Mouse (Mus musculus) myocyte (in vitro differentiated cells): ENCODE measurements at regions not wholly inside any gene's neighbourhood (a gene's known extent, or its start where the extent isn't known, plus 50 kb on each side); places are given as distances from the start of the nearest gene placed in this dataset.

Source experiments
- H3K27me3 ChIP-seq: one replicate; pipeline ENCODE4 v1.6.1; 2011; ENCODE audit not compliant: control insufficient read depth, insufficient read depth, insufficient read length
- H3K36me3 ChIP-seq: one replicate; pipeline ENCODE4 v1.6.1; 2011; ENCODE audit not compliant: control insufficient read depth, insufficient read depth
- H3K4me2 ChIP-seq: one replicate; pipeline ENCODE4 v1.6.1; 2011; ENCODE audit warnings: low read depth, control low read depth
- H3K4me3 ChIP-seq: one replicate; pipeline ENCODE4 v1.5.1; 2011; ENCODE audit warnings: mild to moderate bottlenecking, control low read depth, moderate library complexity
- H3K79me2 ChIP-seq: one replicate; pipeline ENCODE4 v1.6.1; 2011; ENCODE audit not compliant: control insufficient read depth, insufficient read depth
- H3ac ChIP-seq: one replicate; pipeline ENCODE4 v1.6.1; 2011; ENCODE audit not compliant: control insufficient read depth, insufficient read length
- CEBPB ChIP-seq: IDR thresholded peaks from 2 replicates; pipeline ENCODE4 v1.6.1; 2011; ENCODE audit warnings: mild to moderate bottlenecking, moderate library complexity; ENCODE audit not compliant: poor library complexity, insufficient read depth, severe bottlenecking
- E2F4 ChIP-seq: IDR thresholded peaks from one replicate; pipeline ENCODE4 v1.6.1; 2011; ENCODE audit warnings: mild to moderate bottlenecking, control low read depth, moderate library complexity; ENCODE audit not compliant: insufficient read depth
- MAX ChIP-seq: IDR thresholded peaks from one replicate; pipeline ENCODE4 v1.6.1; 2011; ENCODE audit warnings: low read depth, mild to moderate bottlenecking, control low read depth
- MYOD1 ChIP-seq, 3 experiments: IDR thresholded peaks; one replicate each; pipeline ENCODE4 v1.6.1; 2011; ENCODE audit warnings: control low read depth in 2 of 3, low read depth in 2 of 3, mild to moderate bottlenecking in 2 of 3, moderate library complexity in 1 of 3; ENCODE audit not compliant: insufficient read length in 2 of 3, control insufficient read depth in 1 of 3
- MYOG ChIP-seq, 3 experiments: IDR thresholded peaks; one replicate each; pipeline ENCODE4 v1.6.1; 2011; ENCODE audit warnings: control low read depth in 2 of 3, low read depth in 2 of 3, mild to moderate bottlenecking in 2 of 3; ENCODE audit not compliant: insufficient read length in 2 of 3, control insufficient read depth in 1 of 3, insufficient read depth in 1 of 3
- POLR2A ChIP-seq: IDR thresholded peaks from one replicate; pipeline ENCODE4 v1.6.1; 2011; ENCODE audit warnings: low read depth, mild to moderate bottlenecking, control low read depth, moderate library complexity; ENCODE audit not compliant: insufficient read length
- POLR2AphosphoS2 ChIP-seq: IDR thresholded peaks from one replicate; pipeline ENCODE4 v1.6.1; 2011; ENCODE audit warnings: low read depth, control low read depth; ENCODE audit not compliant: insufficient read length
- REST ChIP-seq: IDR thresholded peaks from one replicate; pipeline ENCODE4 v1.6.1; 2011; ENCODE audit warnings: mild to moderate bottlenecking, control low read depth, moderate library complexity; ENCODE audit not compliant: insufficient read depth, insufficient read length
- SRF ChIP-seq: IDR thresholded peaks from one replicate; pipeline ENCODE4 v1.6.1; 2011; ENCODE audit warnings: low read depth; ENCODE audit not compliant: control insufficient read depth, insufficient read length
- TCF12 ChIP-seq: IDR thresholded peaks from one replicate; pipeline ENCODE4 v1.6.1; 2011; ENCODE audit warnings: mild to moderate bottlenecking, control low read depth; ENCODE audit not compliant: poor library complexity, insufficient read depth, severe bottlenecking
- TCF3 ChIP-seq: IDR thresholded peaks from one replicate; pipeline ENCODE4 v1.6.1; 2011; ENCODE audit warnings: low read depth, control low read depth; ENCODE audit not compliant: insufficient read length
- USF1 ChIP-seq: IDR thresholded peaks from one replicate; pipeline ENCODE4 v1.6.1; 2011; ENCODE audit warnings: low read depth, mild to moderate bottlenecking, control low read depth, moderate library complexity

GRCm38 (mm10) chr9:24833766-24834165 lies 59.7 kb upstream of the Tbx20 start:
- no peak for TF ChIP-seq USF1
- TF ChIP-seq SRF, result no peak
- no peaks in the 10 kb centered on the region for H3K27me3 ChIP-seq
- H3K79me2 ChIP-seq, result no peaks in the 10 kb centered on the region
- no peak overlapping the region for H3ac ChIP-seq
- no peak overlapping the region for H3K4me2 ChIP-seq
- no peaks in the 10 kb centered on the region for H3K36me3 ChIP-seq
- H3K4me3 ChIP-seq, result no peak overlapping the region

- Histone ChIP-seq H3K79me2 (no peaks in the 10 kb centered on the region), H3K36me3 (no peaks in the 10 kb centered on the region), H3K4me2 (no peak overlapping the region), H3K4me3 (no peak overlapping the region), H3ac (no peak overlapping the region), H3K27me3 (no peaks in the 10 kb centered on the region)
- TF ChIP-seq E2F4, result no peak
- TF ChIP-seq POLR2AphosphoS2, result no peak
- TF ChIP-seq SRF, result no peak
- no peak for TF ChIP-seq MAX
- TF ChIP-seq CEBPB, result no peak
- no peak for TF ChIP-seq REST
- no peak for TF ChIP-seq TCF3
- TF ChIP-seq TCF12, result no peak
- no peak for TF ChIP-seq POLR2A
These were observed 74.1 kb upstream of the Tbx20 start for GRCm38 (mm10) chr9:24848210-24848609.

GRCm38 (mm10) chr9:24859459-24859858 lies 85.4 kb upstream of the Tbx20 start:
- Histone ChIP-seq H3K27me3 (no peaks in the 10 kb centered on the region), H3K4me2 (no peak overlapping the region), H3K36me3 (no peaks in the 10 kb centered on the region), H3K4me3 (no peak overlapping the region), H3K79me2 (no peaks in the 10 kb centered on the region), H3ac (no peak overlapping the region)
- TF ChIP-seq E2F4 (no peak), MAX (no peak), TCF3 (no peak), CEBPB (no peak), MYOG (IDR thresholded peaks at IDR 0.05; ENCODE audit: control insufficient read depth in 1 of 3, insufficient read depth in 1 of 3, insufficient read length in 2 of 3, low read depth in 2 of 3) (no peak), REST (no peak), POLR2AphosphoS2 (no peak), POLR2A (no peak), MYOD1 (IDR thresholded peaks at IDR 0.05; ENCODE audit: control insufficient read depth in 1 of 3, insufficient read length in 2 of 3, low read depth in 2 of 3) (no peak), USF1 (no peak), SRF (no peak), TCF12 (no peak)

- TF ChIP-seq SRF, result no peak
- no peak for TF ChIP-seq CEBPB
- TF ChIP-seq TCF3, result no peak
- no peak for TF ChIP-seq POLR2AphosphoS2
- TF ChIP-seq MYOG (IDR thresholded peaks at IDR 0.05; ENCODE audit: control insufficient read depth in 1 of 3, insufficient read depth in 1 of 3, insufficient read length in 2 of 3, low read depth in 2 of 3), result no peak
- TF ChIP-seq MYOD1 (IDR thresholded peaks at IDR 0.05; ENCODE audit: control insufficient read depth in 1 of 3, insufficient read length in 2 of 3, low read depth in 2 of 3), result no peak
- no peak for TF ChIP-seq POLR2A
- TF ChIP-seq USF1, result no peak
- TF ChIP-seq MAX, result no peak
- TF ChIP-seq TCF12, result no peak
- no peak for TF ChIP-seq E2F4
- no peak for TF ChIP-seq REST
- H3K4me3 ChIP-seq, result no peak overlapping the region
These were observed 92.5 kb upstream of the Tbx20 start for GRCm38 (mm10) chr9:24866390-24867173.

GRCm38 (mm10) chr9:24868746-24869145 lies 94.6 kb upstream of the Tbx20 start:
- H3K4me2 ChIP-seq, result no peak overlapping the region
- H3K36me3 ChIP-seq, result no peaks in the 10 kb centered on the region
- H3K79me2 ChIP-seq, result no peaks in the 10 kb centered on the region
- no peak for TF ChIP-seq MAX
- no peak for TF ChIP-seq REST
- no peak for TF ChIP-seq SRF
- no peak for TF ChIP-seq MYOD1 (IDR thresholded peaks at IDR 0.05; ENCODE audit: control insufficient read depth in 1 of 3, insufficient read length in 2 of 3, low read depth in 2 of 3)
- TF ChIP-seq MYOG (IDR thresholded peaks at IDR 0.05; ENCODE audit: control insufficient read depth in 1 of 3, insufficient read depth in 1 of 3, insufficient read length in 2 of 3, low read depth in 2 of 3), result no peak
- TF ChIP-seq POLR2AphosphoS2, result no peak
- no peak for TF ChIP-seq POLR2A
- no peak for TF ChIP-seq E2F4
- no peak for TF ChIP-seq USF1
- no peak for TF ChIP-seq CEBPB
- no peak for TF ChIP-seq TCF12
- TF ChIP-seq TCF3, result no peak
- no peak overlapping the region for H3ac ChIP-seq
- no peaks in the 10 kb centered on the region for H3K27me3 ChIP-seq
- H3K4me3 ChIP-seq, result no peak overlapping the region

More at GRCm38 (mm10) chr9:24866390-24867173, 92.5 kb upstream of the Tbx20 start:
- Histone ChIP-seq H3K36me3 (no peaks in the 10 kb centered on the region), H3K27me3 (no peaks in the 10 kb centered on the region), H3ac (no peak overlapping the region), H3K4me2 (no peak overlapping the region), H3K79me2 (no peaks in the 10 kb centered on the region)
